Mouse (Mus musculus) cerebellum, adult 11-12 months (tissue): Measurements from ENCODE around the gene Gm9936.
"Not testable (repeated sequence)": the region's sequence is repeated elsewhere in the genome, so short reads cannot be mapped to it uniquely, and the experiment has no call there.

Experiments used
- DNase-seq: peaks from one replicate; pipeline ENCODE4 v3.0.0; 2022

The Gm9936 gene

GRCm38 (mm10) chr5:114858582-114858981 lies at the start of gene Gm9936:
Gene Gm9936, minus strand, starts transcription at chr5:114858682.
- DNase-seq, result no peak

GRCm38 (mm10) chr5:114902413-114902812 lies 43.9 kb upstream of the Gm9936 start:
- no peak for DNase-seq

- no peak for DNase-seq
Measured at GRCm38 (mm10) chr5:114898857-114899256, 40.4 kb upstream of the Gm9936 start.

GRCm38 (mm10) chr5:114897374-114897793 lies 38.9 kb upstream of the Gm9936 start:
- DNase-seq, result no peak

GRCm38 (mm10) chr5:114896688-114897373 lies 38.3 kb upstream of the Gm9936 start, which contains the start of gene Oasl2:
Gene Oasl2, plus strand, starts transcription at chr5:114896936.
- DNase-seq, result no peak

GRCm38 (mm10) chr5:114895542-114895941 lies 37.1 kb upstream of the Gm9936 start:
- no peak for DNase-seq

GRCm38 (mm10) chr5:114888995-114889394 lies 30.5 kb upstream of the Gm9936 start:
- DNase-seq, result no peak

GRCm38 (mm10) chr5:114886801-114887200 lies 28.3 kb upstream of the Gm9936 start:
- no peak for DNase-seq

GRCm38 (mm10) chr5:114883022-114883421 lies 24.5 kb upstream of the Gm9936 start:
- DNase-seq, result no peak

GRCm38 (mm10) chr5:114882319-114882718 lies 23.8 kb upstream of the Gm9936 start:
- not testable (repeated sequence) for DNase-seq

GRCm38 (mm10) chr5:114879399-114879798 lies 20.9 kb upstream of the Gm9936 start:
- DNase-seq, result no peak

GRCm38 (mm10) chr5:114877487-114877886 lies 19.0 kb upstream of the Gm9936 start:
- no peak for DNase-seq

- DNase-seq, result no peak
Measured at GRCm38 (mm10) chr5:114876331-114876730, 17.8 kb upstream of the Gm9936 start.

- no peak for DNase-seq
Measured at GRCm38 (mm10) chr5:114875858-114876257, 17.4 kb upstream of the Gm9936 start.

- DNase-seq, result no peak
Measured at GRCm38 (mm10) chr5:114865279-114865678, 6.8 kb upstream of the Gm9936 start.

GRCm38 (mm10) chr5:114864813-114865212 lies 6.3 kb upstream of the Gm9936 start:
- DNase-seq, result no peak

GRCm38 (mm10) chr5:114861730-114862129 lies 3.2 kb upstream of the Gm9936 start:
- no peak for DNase-seq

- peak; percentile 70 for DNase-seq
Measured at GRCm38 (mm10) chr5:114859253-114859652, 771 bp upstream of the Gm9936 start.

GRCm38 (mm10) chr5:114853364-114853763 lies 5.1 kb downstream of the Gm9936 start, which contains the start of gene 4930519G04Rik:
Gene 4930519G04Rik, plus strand, starts transcription at chr5:114853664.
- not testable (repeated sequence) for DNase-seq

GRCm38 (mm10) chr5:114851565-114852236 lies 6.8 kb downstream of the Gm9936 start:
- no peak for DNase-seq

- DNase-seq, result not testable (repeated sequence)
Measured at GRCm38 (mm10) chr5:114844371-114844770, 14.1 kb downstream of the Gm9936 start.

- no peak for DNase-seq
Measured at GRCm38 (mm10) chr5:114842674-114843073, 15.8 kb downstream of the Gm9936 start.

GRCm38 (mm10) chr5:114842155-114842554 lies 16.3 kb downstream of the Gm9936 start:
- not testable (repeated sequence) for DNase-seq

GRCm38 (mm10) chr5:114840481-114840880 lies 18.0 kb downstream of the Gm9936 start:
- DNase-seq, result not testable (repeated sequence)
